Comparison of ENCODE assay signal across 1 mouse cellular context in the genomic region with DNA sequence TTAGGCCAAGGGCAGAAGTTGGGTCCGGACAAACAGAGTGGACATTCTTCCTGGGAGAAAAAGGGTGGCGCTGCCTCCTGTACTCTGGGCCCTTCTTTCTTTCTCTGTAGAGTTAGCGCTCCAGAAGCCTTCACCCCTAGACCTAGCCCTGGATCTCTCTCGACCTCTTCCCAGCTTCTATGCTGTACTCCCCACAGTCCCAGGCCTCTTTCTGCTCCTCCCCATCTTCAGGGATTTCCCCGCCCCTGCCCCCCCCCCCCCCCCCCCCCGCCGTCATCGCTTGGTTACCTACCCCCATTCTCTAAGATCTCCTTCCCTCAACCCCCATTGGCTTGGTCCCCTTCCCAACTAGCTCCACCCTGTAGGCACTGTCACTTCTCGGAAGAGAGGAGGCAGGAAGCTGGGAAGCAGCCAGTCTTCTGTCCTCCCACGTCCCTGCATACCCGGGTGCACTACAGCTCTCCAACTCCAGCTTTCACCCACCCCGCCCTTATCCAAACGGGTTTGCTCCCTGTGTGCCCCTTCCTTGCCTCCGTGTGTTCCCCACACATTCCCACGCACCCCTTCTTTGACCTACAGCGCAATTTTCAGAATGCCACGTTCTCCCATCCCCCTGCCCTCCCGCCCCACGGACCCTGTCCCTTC.
A peak's percentile ranks its signal among the peaks of the same experiment; 100 is the strongest.
TF ChIP-seq lines count a peak whose summit lies in the region.

No protein-coding gene starts in this region.

TF ChIP-seq in CH12.LX, 34 proteins besides CTCF, POLR2A, EP300 and RAD21:
- no peak for TF ChIP-seq JUN (IDR thresholded peaks at IDR 0.05; ENCODE audit: insufficient read depth, low read depth, low read length)
- peak; percentile 30; the same call in 1 of the 2 replicates for TF ChIP-seq CHD2 (IDR thresholded peaks at IDR 0.05; ENCODE audit: low read length)
- TF ChIP-seq SIN3A (IDR thresholded peaks at IDR 0.05; ENCODE audit: low read length) = 0 out of 2 replicates have a peak, but pooled peaks have one; percentile 11
- TF ChIP-seq HCFC1 (IDR thresholded peaks at IDR 0.05; ENCODE audit: low read depth, low read length) = 0 out of 2 replicates have a peak, but pooled peaks have one; percentile 2
